Mouse (Mus musculus): ENCODE data around the gene Tcf20. TPM values are rescaled to one million over a fixed set of nuclear protein-coding genes. Genes with fewer than 3 reads are reported as not detected.

Gene Tcf20
- polyA plus RNA-seq, 1 experiment: 7.5 TPM

DNA sequence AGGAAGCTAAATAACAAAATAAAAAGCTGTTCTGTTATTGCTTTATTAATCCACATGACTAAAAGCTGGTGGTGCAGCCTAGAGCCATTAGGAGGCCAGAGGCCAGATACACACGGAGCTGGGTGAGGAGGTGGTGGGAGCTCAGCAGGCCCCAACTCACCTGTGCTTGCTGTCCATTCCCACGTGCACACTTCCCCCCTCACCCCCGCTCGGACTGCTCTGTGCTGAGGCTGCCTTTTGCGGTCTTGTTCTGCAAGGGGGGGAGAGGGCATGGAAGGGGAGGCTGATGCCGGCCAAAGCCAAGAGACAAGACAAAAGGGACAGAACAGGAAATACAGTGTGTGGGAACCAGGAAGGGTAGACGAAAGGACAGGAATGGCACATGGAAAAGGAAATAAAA is 173.4 kb downstream of the Tcf20 start:
- Histone ChIP-seq H3K4me1 (peaks cover 35% of the 10 kb centered on the region), H3K36me3 (replicated peaks; ENCODE audit: low read length) (peaks cover 81% of the 10 kb centered on the region), H3K27me3 (replicated peaks) (no peaks in the 10 kb centered on the region), H3K9me3 (no peaks in the 10 kb centered on the region), H3K4me3 (replicated peaks) (no peak overlapping the region)
- TF ChIP-seq GATA1 (IDR thresholded peaks at IDR 0.05; ENCODE audit: borderline replicate concordance, low read length) (no peak), FLI1 (IDR thresholded peaks at IDR 0.05; ENCODE audit: low read length) (no peak)

DNA sequence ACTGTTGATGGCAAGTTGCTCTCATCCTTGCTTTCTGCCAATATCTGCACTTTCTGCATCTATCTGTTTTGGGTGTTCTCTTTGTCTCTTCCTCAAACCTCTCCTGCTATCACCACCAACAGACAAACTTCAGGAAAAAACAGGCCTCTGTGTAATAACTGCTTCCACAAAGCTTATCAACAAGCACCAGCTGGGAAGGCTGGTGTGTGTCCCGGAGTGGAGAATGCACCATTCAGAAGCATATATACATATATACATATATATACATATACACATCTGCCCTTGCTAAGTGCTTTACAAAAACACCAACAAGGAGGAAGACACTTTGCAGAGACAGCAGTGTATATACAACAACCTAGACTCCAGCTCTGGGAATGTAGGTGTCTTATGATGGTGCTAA is 177.1 kb downstream of the Tcf20 start:
- H3K36me3 ChIP-seq (replicated peaks; ENCODE audit: low read length): peaks cover 65% of the 10 kb centered on the region
- H3K27me3 ChIP-seq (replicated peaks): no peaks in the 10 kb centered on the region
- no peaks in the 10 kb centered on the region for H3K9me3 ChIP-seq
- no peak overlapping the region for H3K4me3 ChIP-seq (replicated peaks)
- H3K4me1 ChIP-seq: peaks cover 62% of the 10 kb centered on the region
- TF ChIP-seq FLI1 (IDR thresholded peaks at IDR 0.05; ENCODE audit: low read length): no peak
- no peak for TF ChIP-seq GATA1 (IDR thresholded peaks at IDR 0.05; ENCODE audit: borderline replicate concordance, low read length)

DNA sequence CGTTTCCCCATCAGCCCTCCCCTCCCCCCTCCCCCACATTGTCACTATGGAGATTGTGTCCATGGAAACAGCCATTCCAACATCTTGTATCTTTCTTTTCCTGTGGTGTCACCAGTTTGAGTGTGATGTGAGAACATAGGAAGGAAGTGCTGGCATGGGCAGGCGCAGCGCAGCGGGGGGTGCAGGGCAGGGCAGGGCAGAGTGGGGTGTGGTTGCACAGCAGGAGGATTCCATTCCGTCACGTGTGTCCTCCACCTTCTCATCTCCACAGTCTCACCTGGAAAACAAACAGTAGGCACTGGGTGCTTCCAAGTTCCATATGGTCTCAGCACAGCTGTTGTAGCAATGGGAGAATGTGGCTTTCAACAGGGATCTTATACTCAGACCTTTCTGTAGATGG is 178.2 kb downstream of the Tcf20 start:
- TF ChIP-seq FLI1 (IDR thresholded peaks at IDR 0.05; ENCODE audit: low read length): no peak
- no peak for TF ChIP-seq GATA1 (IDR thresholded peaks at IDR 0.05; ENCODE audit: borderline replicate concordance, low read length)
- peaks cover 67% of the 10 kb centered on the region for H3K4me1 ChIP-seq
- H3K36me3 ChIP-seq (replicated peaks; ENCODE audit: low read length): peaks cover 54% of the 10 kb centered on the region
- H3K27me3 ChIP-seq (replicated peaks): no peaks in the 10 kb centered on the region
- H3K9me3 ChIP-seq: no peaks in the 10 kb centered on the region
- peak overlapping the region; percentile 68 for H3K4me3 ChIP-seq (replicated peaks)

DNA sequence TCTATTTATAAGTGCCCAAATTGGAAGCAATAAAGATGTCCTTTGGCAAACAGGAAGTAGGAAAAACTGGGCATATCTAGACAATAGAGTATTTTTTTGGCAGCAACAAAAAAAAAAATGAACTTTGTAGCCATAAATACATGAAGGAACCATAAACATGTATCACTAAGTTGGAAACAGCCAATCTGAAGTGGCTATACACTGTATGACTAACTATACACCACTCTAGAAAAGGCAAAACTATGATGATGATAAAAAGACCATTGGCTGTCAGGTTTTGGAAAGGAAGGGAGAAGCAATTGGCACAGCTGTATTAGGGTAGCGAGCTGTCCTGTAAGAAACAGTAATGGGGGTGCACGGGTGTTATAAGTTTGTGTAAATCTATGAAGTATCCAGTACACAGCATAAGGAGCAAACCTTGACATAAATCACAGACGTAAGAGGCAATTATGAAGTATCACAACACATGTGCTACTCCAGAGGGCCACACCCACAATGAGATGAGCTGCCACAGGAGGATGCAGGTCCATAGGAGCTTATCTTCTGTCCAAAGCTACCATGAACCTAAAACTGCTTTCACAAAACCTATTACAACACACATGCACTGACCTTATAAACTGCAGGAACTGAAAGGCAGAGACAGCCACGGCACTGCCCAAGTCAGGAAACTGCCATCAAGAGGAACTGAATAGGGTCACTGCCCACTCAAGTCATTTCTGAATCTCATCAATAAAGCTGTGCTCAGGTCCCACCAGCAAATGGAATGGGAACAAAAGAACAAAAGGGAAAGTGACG is 180.5 kb downstream of the Tcf20 start:
- H3K4me1 ChIP-seq: peaks cover 74% of the 10 kb centered on the region
- TF ChIP-seq FLI1 (IDR thresholded peaks at IDR 0.05; ENCODE audit: low read length) (no peak), GATA1 (IDR thresholded peaks at IDR 0.05; ENCODE audit: borderline replicate concordance, low read length) (no peak)
- H3K4me3 ChIP-seq (replicated peaks): no peak overlapping the region
- no peaks in the 10 kb centered on the region for H3K9me3 ChIP-seq
- H3K27me3 ChIP-seq (replicated peaks): peaks cover 2% of the 10 kb centered on the region
- H3K36me3 ChIP-seq (replicated peaks; ENCODE audit: low read length): peaks cover 36% of the 10 kb centered on the region

DNA sequence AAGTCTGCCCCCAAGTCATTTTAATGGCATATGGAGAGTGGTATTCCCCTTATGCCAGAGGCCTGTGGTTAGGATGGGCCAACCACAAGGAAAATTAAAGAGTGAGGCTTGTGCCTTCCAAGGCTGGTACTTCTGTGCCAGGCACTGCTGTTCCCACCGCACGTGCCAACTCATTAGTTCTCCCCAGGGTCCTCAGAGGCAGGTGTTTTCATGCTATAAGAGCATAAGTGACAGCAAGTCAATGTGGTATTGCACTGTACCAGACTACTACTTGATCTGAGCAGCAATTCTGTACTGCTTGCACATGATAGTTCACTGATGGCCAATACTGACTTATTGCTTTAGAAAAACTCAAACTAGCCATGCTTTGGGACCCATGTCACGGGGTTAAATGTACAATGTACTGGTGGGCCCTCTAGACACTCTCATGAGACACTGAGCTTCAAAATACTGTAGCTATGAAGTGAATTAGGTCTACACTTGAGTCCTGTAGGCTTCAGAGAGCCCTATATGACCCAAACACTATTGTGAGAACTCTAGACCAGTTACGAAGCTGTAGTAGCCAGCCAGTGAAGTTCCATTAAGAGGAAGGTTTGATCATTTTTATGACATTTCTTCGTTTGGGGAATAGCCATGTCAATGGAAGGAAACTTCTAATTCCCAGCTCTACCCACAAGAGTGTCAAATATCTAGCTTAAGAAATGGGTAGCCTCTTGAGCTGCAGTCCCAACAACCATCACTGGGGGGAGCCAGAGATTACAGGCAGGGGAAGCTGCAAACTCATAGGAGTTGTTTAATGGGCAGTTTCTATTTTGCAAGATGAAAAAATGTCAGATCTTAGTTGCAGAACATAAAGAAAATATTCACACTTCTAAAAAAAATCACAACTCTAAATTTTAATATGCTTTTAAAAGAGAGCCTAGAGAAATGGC is 182.7 kb downstream of the Tcf20 start:
- TF ChIP-seq FLI1 (IDR thresholded peaks at IDR 0.05; ENCODE audit: low read length) (no peak), GATA1 (IDR thresholded peaks at IDR 0.05; ENCODE audit: borderline replicate concordance, low read length) (no peak)
- peaks cover 52% of the 10 kb centered on the region for H3K4me1 ChIP-seq
- no peaks in the 10 kb centered on the region for H3K9me3 ChIP-seq
- peaks cover 8% of the 10 kb centered on the region for H3K27me3 ChIP-seq (replicated peaks)
- H3K36me3 ChIP-seq (replicated peaks; ENCODE audit: low read length): peaks cover 14% of the 10 kb centered on the region
- no peak overlapping the region for H3K4me3 ChIP-seq (replicated peaks)

DNA sequence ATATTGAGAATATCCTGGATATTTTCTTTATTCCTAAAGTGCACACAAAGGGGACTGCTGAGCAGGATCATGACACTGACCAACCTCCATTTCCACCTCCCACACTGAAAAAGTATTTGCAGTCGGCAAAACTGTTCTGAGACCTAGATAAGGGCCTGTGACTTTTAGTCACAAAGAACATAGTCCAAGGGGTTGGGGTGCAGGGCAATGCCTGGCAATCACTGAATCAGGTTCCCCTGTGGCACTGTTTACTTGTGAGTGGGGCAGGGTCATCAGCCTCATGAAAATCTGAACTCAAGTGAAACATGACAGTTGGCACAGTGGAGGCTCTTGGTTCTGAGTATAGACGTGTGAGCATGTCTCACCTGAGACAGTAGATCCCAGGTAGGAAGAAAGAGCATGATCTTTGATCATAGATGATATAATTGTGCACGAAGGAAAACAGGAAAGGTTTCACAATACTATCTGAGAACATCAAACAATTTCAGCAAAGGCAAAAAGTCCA is 191.7 kb downstream of the Tcf20 start:
- no peaks in the 10 kb centered on the region for H3K9me3 ChIP-seq
- H3K4me3 ChIP-seq (replicated peaks): no peak overlapping the region
- no peak for TF ChIP-seq FLI1 (IDR thresholded peaks at IDR 0.05; ENCODE audit: low read length)
- no peak for TF ChIP-seq GATA1 (IDR thresholded peaks at IDR 0.05; ENCODE audit: borderline replicate concordance, low read length)
- peaks cover 28% of the 10 kb centered on the region for H3K27me3 ChIP-seq (replicated peaks)
- no peaks in the 10 kb centered on the region for H3K36me3 ChIP-seq (replicated peaks; ENCODE audit: low read length)
- H3K4me1 ChIP-seq: no peaks in the 10 kb centered on the region

DNA sequence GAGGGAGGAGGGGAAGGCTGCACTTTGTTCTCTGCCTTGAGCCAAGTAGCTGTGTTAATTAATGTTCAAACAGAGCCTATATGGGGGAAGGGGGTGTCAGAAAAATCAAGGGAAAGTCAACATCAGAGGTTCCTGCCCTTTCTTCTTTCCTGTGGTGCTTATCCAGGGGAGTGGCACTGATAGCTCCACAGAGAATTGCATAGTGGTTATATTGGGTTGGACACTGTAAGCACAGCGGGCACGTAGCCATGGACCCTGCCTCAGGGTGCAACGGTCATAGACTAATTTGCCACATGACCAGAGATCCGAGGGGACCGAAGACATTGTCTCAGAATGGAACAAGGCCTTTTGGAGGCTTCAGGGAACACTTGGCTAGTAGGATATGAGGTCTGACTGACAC is 193.4 kb downstream of the Tcf20 start, which contains the start of gene Cyp2d26:
Gene Cyp2d26, minus strand, starts transcription at position 18 of the 400 bp plus-strand sequence.
- TF ChIP-seq GATA1 (IDR thresholded peaks at IDR 0.05; ENCODE audit: borderline replicate concordance, low read length) (no peak), FLI1 (IDR thresholded peaks at IDR 0.05; ENCODE audit: low read length) (no peak)
- Histone ChIP-seq H3K36me3 (replicated peaks; ENCODE audit: low read length) (no peaks in the 10 kb centered on the region), H3K4me1 (no peaks in the 10 kb centered on the region), H3K27me3 (replicated peaks) (peaks cover 31% of the 10 kb centered on the region), H3K9me3 (no peaks in the 10 kb centered on the region), H3K4me3 (replicated peaks) (no peak within 1 kb of the TSS)

DNA sequence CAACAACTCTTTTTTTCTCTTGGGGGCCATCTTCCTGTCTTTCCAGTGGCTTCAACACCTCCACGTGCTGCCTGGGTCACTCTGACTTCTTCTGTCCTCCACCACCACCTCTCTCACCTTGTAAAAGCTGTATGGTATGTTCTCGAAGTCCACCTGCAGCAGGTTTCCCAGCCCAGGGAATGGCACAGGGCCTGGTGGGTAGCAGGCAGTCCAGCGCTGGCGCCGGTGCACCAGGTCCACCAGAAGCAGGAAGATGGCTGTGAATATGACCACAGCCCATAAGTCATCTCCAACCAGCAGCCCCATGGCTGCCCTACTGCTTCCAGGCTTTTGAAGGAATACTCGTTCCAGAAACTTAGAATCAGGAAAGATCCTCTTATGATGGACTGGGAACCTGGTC is 193.8 kb downstream of the Tcf20 start:
- no peaks in the 10 kb centered on the region for H3K9me3 ChIP-seq
- no peaks in the 10 kb centered on the region for H3K36me3 ChIP-seq (replicated peaks; ENCODE audit: low read length)
- H3K4me3 ChIP-seq (replicated peaks): no peak overlapping the region
- TF ChIP-seq GATA1 (IDR thresholded peaks at IDR 0.05; ENCODE audit: borderline replicate concordance, low read length): no peak
- TF ChIP-seq FLI1 (IDR thresholded peaks at IDR 0.05; ENCODE audit: low read length): no peak
- H3K27me3 ChIP-seq (replicated peaks): peaks cover 32% of the 10 kb centered on the region
- H3K4me1 ChIP-seq: no peaks in the 10 kb centered on the region

DNA sequence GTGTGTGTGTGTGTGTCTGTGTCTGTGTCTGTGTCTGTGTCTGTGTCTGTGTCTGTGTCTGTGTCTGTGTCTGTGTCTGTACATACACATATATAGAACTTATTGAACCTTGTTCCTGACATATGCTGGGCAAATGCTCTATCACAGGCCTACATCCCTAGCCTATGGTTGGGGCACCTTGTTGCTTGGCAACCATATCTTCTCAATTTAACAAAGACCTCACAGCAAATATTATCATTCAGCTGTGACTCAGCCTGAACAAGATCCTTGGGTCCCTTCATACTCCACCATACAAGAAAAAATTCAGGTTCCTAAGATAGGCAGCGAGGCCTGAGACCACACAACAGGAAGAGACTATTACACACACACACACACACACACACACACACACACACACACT is 194.2 kb downstream of the Tcf20 start:
- H3K27me3 ChIP-seq (replicated peaks): peaks cover 30% of the 10 kb centered on the region
- H3K4me3 ChIP-seq (replicated peaks): no peak overlapping the region
- no peaks in the 10 kb centered on the region for H3K4me1 ChIP-seq
- H3K9me3 ChIP-seq: no peaks in the 10 kb centered on the region
- TF ChIP-seq GATA1 (IDR thresholded peaks at IDR 0.05; ENCODE audit: borderline replicate concordance, low read length): no peak
- TF ChIP-seq FLI1 (IDR thresholded peaks at IDR 0.05; ENCODE audit: low read length): no peak
- no peaks in the 10 kb centered on the region for H3K36me3 ChIP-seq (replicated peaks; ENCODE audit: low read length)
